Mouse (Mus musculus) hindbrain, embryonic 10.5 days (tissue): ENCODE data around the gene Pkd1. TPM values are rescaled to one million over a fixed set of nuclear protein-coding genes. Genes with fewer than 3 reads are reported as not detected.

ENCODE experiments used
- DNase-seq: peaks from one replicate; pipeline ENCODE4 v3.0.0-alpha.2; 2017; ENCODE audit warnings: low spot score
- H3K27ac ChIP-seq: fragments of 300-500 bp; sonication (generic); 2 replicates; pipeline ENCODE4 v1.5.1; 2016; ENCODE audit warnings: mild to moderate bottlenecking, moderate library complexity
- H3K27me3 ChIP-seq: fragments of 300-500 bp; sonication (generic); 2 replicates; pipeline ENCODE4 v1.6.1; 2016; ENCODE audit warnings: mild to moderate bottlenecking; ENCODE audit not compliant: poor library complexity, insufficient read depth, severe bottlenecking
- H3K36me3 ChIP-seq: fragments of 300-500 bp; sonication (generic); 2 replicates; pipeline ENCODE4 v1.6.1; 2016; ENCODE audit warnings: mild to moderate bottlenecking, moderate library complexity
- H3K4me1 ChIP-seq: fragments of 300-500 bp; sonication (generic); replicated peaks from 2 replicates; pipeline ENCODE4 v1.6.1; 2016; ENCODE audit warnings: mild to moderate bottlenecking
- H3K4me3 ChIP-seq: fragments of 300-500 bp; sonication (generic); 2 replicates; pipeline ENCODE4 v1.5.1; 2016; ENCODE audit warnings: mild to moderate bottlenecking, moderate library complexity
- H3K9me3 ChIP-seq: fragments of 300-500 bp; sonication (generic); 2 replicates; pipeline ENCODE4 v1.6.1; 2016; ENCODE audit warnings: mild to moderate bottlenecking, moderate library complexity
- WGBS: fragments of 180-500 bp; shearing (Covaris S2); methylation state at CpG from one replicate; pipeline ENCODE4 v1.1.7; 2016; 5-methylcytosine and 5-hydroxymethylcytosine counted together
- polyA plus RNA-seq: library from polyadenylated mRNA; unstranded; fragments of >200 nt; fragmentation: Nextera tagmentation; extraction: Ambion mirVana; gene quantifications from 2 replicates; pipeline ENCODE4 v1.2.1, GENCODE M21; 2016

Pkd1 gene
- polyA plus RNA-seq: 11.9 and 21.7 TPM in 2 replicates

DNA sequence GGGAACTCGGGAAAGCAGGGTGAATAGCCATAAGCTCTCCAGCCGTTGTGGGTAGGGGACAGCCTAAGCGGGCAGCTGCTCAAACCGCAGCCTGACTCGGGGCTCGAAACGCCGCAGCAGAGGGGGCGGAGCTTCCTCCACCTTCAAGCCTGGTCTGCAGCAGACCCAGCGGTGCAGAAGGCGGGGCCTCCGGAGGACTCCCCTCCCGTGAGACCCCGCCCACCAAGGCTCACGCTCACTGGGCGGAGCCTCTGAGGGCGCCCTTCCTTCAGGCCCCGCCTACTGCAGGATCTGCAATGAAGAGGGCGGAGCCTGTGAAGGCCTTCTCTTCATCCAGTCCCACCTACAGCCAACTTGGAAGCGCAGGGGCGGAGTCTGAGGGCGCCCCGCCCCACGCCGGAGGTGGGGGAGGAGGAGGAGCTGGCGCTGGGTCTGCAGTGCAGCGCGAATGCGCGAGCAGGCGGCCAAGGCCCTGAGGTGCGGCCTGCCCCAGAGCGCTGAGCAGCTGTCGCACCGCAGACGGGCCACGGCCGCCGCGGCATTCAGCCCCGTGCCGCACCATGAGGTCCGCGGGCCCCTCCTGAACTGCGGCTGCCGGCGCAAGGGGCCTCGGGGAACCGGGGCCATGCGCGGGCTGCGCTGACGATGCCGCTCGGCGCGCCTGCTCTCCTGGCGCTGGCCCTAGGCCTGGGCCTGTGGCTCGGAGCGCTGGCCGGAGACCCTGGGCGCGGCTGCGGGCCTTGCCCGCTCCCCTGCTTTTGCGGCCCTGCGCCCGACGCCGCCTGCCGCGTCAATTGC, at the start of gene Pkd1:
Gene Pkd1 (plus strand): TSS at position 217 of the 798 bp plus-strand sequence.
- Histone ChIP-seq H3K4me3 (peak within 1 kb of the TSS; percentile 87), H3K9me3 (no peaks in the 10 kb centered on the region), H3K4me1 (peaks cover 43% of the 10 kb centered on the region), H3K36me3 (no peaks in the 10 kb centered on the region), H3K27me3 (peaks cover 38% of the 10 kb centered on the region), H3K27ac (peak within 1 kb of the TSS; percentile 98)
- under 1% methylated on average over 72 of the region's 72 CpGs for WGBS
- DNase-seq: peak; percentile 100

DNA sequence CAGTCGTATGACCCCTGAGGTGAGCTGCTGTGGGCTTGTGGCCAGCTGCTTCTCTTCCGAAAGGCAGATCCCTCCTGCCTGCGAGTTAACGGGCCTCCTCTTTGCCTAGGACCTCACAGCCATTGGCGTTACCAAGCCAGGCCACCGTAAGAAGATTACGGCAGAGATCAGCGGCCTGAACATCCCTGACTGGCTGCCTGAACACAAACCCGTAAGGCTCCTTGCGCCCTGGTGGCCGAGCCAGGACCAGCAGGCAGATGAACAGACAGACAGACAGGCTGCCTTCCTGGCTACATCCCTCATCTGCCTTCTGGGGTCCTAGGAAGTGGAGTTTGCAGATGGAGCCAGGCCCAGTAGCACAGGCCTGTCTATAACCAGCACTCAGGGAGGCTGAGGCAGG, 47.4 kb upstream of the Pkd1 start:
- Histone ChIP-seq H3K27me3 (peaks cover 9% of the 10 kb centered on the region), H3K4me1 (peaks cover 12% of the 10 kb centered on the region), H3K27ac (no peak overlapping the region; the same call in 1 of the 2 replicates), H3K36me3 (peaks cover 98% of the 10 kb centered on the region), H3K4me3 (0 out of 2 replicates have a peak overlapping the region, but pooled peaks have one; percentile 2), H3K9me3 (no peaks in the 10 kb centered on the region)
- WGBS: 49% methylated on average over 11 of the region's 11 CpGs
- DNase-seq: peak; percentile 27

DNA sequence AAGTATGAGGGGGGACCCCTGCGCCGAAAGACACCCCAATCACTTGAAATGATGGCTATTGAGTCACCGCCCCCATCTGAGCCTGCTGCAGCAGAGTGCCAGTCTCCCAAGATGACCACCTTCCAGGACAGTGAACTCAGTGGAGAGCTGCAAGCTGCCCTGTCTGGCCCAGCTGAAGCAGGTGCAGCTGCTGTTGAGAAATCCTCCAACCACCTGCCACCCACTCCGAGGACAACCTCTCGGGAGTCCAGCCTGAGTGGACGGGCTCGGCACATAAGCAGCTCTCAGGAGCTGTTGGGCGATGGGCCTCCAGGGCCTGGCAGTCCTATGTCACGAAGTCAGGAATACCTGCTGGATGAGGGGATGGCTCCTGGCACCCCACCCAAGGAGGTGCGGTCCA, 45.5 kb upstream of the Pkd1 start:
- Histone ChIP-seq H3K4me3 (no peak overlapping the region), H3K9me3 (no peaks in the 10 kb centered on the region), H3K27ac (no peak overlapping the region), H3K27me3 (peaks cover 12% of the 10 kb centered on the region), H3K4me1 (peaks cover 14% of the 10 kb centered on the region), H3K36me3 (peaks cover 98% of the 10 kb centered on the region)
- no peak for DNase-seq
- WGBS: 93% methylated on average over 10 of the region's 10 CpGs

DNA sequence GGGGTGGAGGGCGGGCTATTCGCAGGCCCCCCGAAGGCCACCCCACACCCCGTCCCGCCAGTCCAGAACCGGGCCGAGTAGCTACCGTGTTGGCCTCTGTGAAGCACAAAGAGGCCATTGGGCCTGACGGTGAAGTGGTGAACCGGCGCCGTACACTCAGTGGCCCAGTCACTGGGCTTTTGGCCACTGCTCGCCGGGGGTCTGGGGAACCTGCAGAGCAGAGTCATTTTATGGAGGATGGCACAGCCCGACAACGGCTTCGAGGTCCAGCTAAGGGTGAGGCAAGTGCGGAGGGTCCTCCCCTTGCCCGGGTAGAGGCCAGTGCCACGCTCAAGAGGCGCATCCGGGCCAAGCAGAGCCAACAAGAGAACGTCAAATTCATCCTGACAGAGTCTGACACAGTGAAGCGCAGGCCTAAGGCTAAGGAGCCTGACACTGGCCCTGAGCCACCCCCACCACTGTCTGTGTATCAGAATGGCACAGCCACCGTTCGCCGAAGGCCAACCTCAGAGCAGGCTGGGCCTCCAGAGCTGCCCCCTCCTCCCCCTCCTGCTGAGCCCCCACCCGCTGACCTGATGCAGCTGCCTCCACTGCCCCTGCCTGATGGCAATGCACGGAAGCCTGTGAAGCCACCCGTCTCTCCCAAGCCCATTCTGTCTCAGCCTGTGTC, 44.2 kb upstream of the Pkd1 start:
- no peak overlapping the region for H3K4me3 ChIP-seq
- H3K4me1 ChIP-seq: peaks cover 14% of the 10 kb centered on the region
- H3K9me3 ChIP-seq: no peaks in the 10 kb centered on the region
- H3K27me3 ChIP-seq: peaks cover 12% of the 10 kb centered on the region
- H3K27ac ChIP-seq: no peak overlapping the region
- H3K36me3 ChIP-seq: peaks cover 99% of the 10 kb centered on the region
- 88% methylated on average over 30 of the region's 30 CpGs for WGBS
- no peak for DNase-seq

DNA sequence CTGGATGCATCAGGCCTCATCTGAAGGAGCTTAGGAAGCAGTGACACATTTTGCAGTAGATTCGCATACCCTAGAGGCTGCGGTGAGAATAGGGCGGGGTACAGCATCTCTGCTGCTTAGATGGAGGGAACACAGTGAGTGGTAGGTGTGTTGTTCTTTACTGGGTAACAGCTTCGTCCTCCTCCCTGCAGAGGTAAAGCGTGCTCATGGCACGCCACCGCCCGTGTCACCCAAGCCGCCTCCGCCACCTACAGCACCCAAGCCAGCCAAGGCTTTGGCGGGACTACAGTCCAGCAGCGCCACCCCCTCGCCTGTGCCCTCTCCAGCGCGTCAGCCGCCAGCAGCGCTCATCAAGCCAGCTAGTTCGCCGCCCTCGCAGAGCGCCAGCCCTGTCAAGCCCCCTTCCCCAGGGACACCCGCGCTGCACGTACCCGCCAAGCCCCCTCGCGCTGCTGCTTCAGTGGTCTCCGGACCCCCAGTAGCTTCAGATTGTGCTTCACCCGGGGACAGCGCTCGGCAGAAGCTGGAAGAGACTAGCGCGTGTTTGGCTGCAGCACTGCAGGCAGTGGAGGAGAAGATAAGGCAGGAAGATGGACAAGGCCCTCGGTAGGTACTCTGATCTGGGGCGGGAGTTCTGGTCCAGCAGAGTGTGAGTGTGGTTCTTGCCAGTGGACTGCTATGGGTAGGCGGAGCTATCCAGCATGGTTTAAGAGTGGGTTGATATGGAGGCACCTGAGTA, 43.1 kb upstream of the Pkd1 start:
- no peaks in the 10 kb centered on the region for H3K9me3 ChIP-seq
- peak overlapping the region; percentile 50 for H3K27ac ChIP-seq
- 27% methylated on average over 36 of the region's 36 CpGs for WGBS
- no peak for DNase-seq
- peaks cover 12% of the 10 kb centered on the region for H3K27me3 ChIP-seq
- peaks cover 99% of the 10 kb centered on the region for H3K36me3 ChIP-seq
- peaks cover 14% of the 10 kb centered on the region for H3K4me1 ChIP-seq
- peak overlapping the region; percentile 27; the same call in 1 of the 2 replicates for H3K4me3 ChIP-seq

DNA sequence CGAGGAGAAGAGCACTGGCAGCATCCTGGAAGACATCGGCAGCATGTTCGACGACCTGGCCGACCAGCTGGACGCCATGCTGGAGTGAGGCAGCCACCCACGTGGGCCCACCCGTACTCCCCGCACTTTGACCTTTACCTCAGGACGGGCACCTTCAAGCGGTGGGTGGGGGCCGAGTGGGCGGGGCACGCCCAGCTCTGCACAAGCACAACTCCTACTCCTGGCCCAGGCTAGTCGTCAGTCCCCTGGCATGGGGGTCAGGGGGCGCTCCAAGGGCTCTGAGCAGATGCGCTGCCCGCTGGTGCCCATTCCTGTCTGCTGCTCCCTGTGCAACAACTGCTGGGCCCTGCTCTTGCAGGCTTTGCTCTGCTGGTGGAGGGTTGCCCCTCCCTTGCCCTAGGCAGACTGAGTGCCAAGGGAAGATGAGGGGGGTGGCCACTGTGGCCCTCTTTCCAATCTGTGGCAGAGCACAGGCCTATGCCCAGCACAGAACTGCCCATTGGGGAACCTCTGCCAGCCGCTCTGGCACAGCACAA, 42.4 kb upstream of the Pkd1 start:
- 52% methylated on average over 19 of the region's 19 CpGs for WGBS
- peaks cover 12% of the 10 kb centered on the region for H3K27me3 ChIP-seq
- H3K4me1 ChIP-seq: peaks cover 14% of the 10 kb centered on the region
- no peak overlapping the region; the same call in 1 of the 2 replicates for H3K27ac ChIP-seq
- DNase-seq: no peak
- H3K9me3 ChIP-seq: no peaks in the 10 kb centered on the region
- H3K36me3 ChIP-seq: peaks cover 99% of the 10 kb centered on the region
- H3K4me3 ChIP-seq: peak overlapping the region; percentile 27; the same call in 1 of the 2 replicates

DNA sequence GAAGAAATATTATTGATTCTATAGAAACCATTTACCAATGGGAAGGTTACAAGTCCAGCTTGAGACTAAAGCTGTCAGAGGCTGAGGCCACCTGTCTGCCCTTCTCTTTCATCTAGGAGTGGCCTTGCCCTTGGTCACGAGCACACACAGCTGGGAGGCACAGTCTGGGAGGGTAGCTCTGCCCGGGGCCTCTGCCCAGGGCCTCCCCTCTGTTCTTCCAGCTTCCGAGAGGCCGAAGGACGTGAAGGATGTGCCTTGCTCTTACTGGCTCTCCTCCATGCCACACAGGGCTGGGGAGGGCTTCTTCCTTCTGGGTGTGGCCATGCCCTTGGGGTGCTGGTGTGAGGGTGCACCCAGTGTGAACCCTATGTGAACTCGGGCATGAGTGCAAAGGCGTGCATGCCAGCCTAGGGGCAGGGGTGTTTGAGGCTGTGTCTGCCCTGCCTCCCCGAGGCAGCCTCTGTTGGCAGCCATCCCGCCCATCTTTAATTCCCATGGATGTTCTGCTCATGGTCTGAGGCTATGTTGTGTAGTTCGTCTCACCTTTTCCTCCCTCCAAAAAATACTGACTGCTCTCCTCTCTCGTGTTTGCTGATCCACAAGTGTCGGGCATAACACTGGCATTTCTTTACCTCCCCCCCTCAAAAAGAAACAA, 41.7 kb upstream of the Pkd1 start:
- DNase-seq: no peak
- Histone ChIP-seq H3K4me1 (peaks cover 14% of the 10 kb centered on the region), H3K27me3 (peaks cover 12% of the 10 kb centered on the region), H3K9me3 (no peaks in the 10 kb centered on the region), H3K4me3 (no peak overlapping the region), H3K36me3 (peaks cover 99% of the 10 kb centered on the region), H3K27ac (no peak overlapping the region)
- 82% methylated on average over 12 of the region's 12 CpGs for WGBS

DNA sequence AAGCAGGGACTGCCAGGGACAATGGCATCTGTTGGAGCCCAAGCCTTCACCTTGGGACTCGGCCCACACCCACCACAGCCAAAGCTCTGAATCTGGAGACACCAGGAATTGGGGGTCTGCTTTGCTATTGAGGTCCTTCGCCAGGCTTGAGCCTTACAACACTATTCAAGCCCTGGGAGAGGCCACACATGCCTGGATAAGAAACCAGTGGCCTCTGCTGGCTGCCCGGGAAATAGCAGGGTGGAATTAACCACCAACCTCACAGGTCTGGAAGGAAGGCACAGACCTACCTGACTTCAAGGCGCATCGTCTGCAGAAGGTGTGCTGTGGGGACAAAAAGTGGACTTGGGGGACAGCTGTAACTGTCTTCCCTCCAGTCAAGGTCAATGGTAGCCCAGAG, 36.0 kb upstream of the Pkd1 start:
- peak; percentile 57 for DNase-seq
- Histone ChIP-seq H3K27me3 (no peaks in the 10 kb centered on the region), H3K4me3 (no peak overlapping the region), H3K9me3 (no peaks in the 10 kb centered on the region), H3K4me1 (no peaks in the 10 kb centered on the region), H3K36me3 (peaks cover 100% of the 10 kb centered on the region), H3K27ac (peak overlapping the region; percentile 16; the same call in 1 of the 2 replicates)
- WGBS: 63% methylated on average over 5 of the region's 5 CpGs

DNA sequence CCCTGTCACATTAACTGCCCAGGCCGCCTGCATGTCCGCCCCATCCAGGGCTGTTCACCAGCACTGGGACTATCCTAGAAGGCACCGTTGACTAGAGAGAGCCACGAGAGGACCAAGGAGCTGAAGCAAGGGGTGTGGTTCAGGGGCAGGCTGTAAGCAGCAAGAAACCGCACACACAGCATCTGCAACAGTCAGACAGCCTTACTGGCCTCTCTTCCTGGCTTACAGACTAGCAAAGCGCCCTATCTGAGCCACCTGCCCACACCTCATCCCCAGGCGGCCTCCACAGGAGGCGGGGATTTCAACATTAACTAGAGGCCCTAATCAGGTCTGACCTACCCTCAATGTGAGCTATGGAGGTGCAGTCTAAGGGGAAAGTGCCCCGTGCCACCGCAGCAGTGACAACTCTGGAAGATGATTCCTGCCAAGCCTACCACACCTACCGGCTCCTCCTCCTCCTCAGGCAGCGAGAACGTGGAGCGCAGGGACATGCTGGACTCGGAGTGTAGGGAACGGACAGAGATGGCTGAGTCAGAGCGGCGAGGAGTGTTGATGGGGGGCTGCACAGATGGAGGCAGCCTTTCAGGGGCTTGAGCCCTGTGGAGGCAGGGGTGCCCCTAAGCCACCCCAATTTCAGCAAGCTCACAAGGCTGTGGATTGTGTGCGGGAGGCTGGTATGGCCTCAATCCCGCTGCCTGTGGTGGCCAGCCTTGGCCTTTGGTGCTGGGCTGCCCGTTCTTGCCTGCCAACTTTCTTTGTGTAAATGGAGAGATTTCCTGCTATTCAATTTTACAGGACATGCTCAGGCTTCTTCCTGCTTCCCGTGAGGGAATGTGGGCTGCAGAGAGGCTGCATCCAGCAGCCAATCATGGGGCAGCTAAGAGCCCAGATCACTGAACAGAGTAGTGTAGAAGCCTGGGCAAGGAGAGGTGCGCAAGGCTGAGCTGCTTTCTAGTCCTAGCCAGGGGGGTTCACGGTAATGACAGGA, 35.1 kb upstream of the Pkd1 start:
- Histone ChIP-seq H3K4me3 (no peak overlapping the region), H3K36me3 (peaks cover 100% of the 10 kb centered on the region), H3K4me1 (no peaks in the 10 kb centered on the region), H3K27ac (no peak overlapping the region), H3K27me3 (no peaks in the 10 kb centered on the region), H3K9me3 (no peaks in the 10 kb centered on the region)
- no peak for DNase-seq
- 91% methylated on average over 24 of the region's 24 CpGs for WGBS

DNA sequence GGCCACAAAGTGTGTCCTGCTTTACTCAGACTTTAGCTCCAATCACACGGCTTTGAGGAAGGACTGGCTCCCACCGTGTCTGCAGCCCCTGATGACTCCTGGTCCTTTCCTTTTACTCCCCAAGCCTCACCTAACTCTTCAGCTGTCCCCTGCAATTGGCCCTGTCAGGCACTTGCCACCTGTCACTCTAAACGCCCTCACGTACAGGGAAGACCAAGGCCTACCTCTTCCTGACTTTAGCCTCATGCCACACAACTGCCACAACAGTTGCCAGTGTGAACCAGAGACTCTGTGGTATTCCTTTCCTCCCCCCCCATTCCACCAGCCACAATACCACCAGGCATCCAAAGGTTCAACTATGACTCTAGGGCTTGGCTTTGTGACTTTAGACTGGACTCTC, 29.2 kb upstream of the Pkd1 start:
- Histone ChIP-seq H3K27me3 (no peaks in the 10 kb centered on the region), H3K4me1 (no peaks in the 10 kb centered on the region), H3K27ac (no peak overlapping the region), H3K4me3 (no peak overlapping the region), H3K36me3 (peaks cover 87% of the 10 kb centered on the region), H3K9me3 (no peaks in the 10 kb centered on the region)
- no peak for DNase-seq
- 89% methylated on average over 4 of the region's 4 CpGs for WGBS

DNA sequence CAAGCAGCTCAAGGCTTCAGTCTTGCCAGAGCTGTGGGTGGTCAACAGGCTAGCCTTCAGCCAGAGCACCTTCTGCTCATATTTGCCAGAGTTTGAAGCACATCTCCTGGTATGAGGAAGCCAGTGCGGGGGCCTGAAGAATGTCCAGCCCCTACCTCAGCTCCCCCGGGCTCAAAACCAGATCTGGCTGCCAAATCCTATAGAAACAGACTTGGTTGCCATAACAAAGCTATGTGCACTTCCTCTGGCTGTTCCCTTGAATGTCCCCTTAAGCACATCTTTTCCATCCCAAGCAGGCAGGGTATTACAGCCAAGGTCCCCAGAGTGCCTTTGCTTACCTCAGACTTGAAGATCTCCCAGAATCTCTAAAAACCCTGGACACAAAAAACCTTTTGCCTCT, 24.9 kb upstream of the Pkd1 start:
- DNase-seq: no peak
- Histone ChIP-seq H3K36me3 (peaks cover 56% of the 10 kb centered on the region), H3K27me3 (no peaks in the 10 kb centered on the region), H3K4me3 (no peak overlapping the region), H3K9me3 (no peaks in the 10 kb centered on the region), H3K4me1 (peaks cover 26% of the 10 kb centered on the region), H3K27ac (no peak overlapping the region)
- WGBS: 91% methylated on average over 2 of the region's 2 CpGs
